Mouse (Mus musculus): Measurements from ENCODE around the gene Cby1.
A peak's percentile ranks its signal among the peaks of the same experiment; 100 is the strongest.
"Not testable (repeated sequence)": the region's sequence is repeated elsewhere in the genome, so short reads cannot be mapped to it uniquely, and the experiment has no call there.

Gene Cby1

GRCm38 (mm10) chr15:79658531-79659375 lies at the start of gene Cby1, which contains the start of gene Fam227a:
TSS of gene Cby1 (plus strand) at chr15:79659199.
TSS of gene Fam227a (minus strand) at chr15:79658956.
- DNase-seq (ENCODE audit: low read depth): peak; percentile 95

DNA sequence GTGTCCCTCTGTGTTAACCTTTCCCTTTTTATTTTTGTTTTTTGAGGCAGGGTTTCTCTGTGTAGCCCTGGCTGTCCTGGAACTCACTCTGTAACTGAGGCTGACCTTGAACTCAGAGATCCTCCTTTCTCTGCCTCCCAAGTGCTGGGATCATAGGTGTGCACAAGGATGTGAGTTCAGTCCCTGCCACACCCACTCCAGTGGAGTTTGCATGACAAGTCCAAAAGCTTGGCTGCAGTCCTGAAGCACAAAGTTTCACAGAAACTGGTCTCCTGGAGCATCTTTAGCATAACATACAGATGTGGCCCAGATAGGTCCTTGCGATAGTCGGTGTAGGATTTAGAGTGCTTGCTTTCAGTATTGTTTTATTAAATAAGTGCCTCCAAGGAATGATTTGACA lies 49.8 kb upstream of the Cby1 start:
- DNase-seq (ENCODE audit: low read depth): no peak

DNA sequence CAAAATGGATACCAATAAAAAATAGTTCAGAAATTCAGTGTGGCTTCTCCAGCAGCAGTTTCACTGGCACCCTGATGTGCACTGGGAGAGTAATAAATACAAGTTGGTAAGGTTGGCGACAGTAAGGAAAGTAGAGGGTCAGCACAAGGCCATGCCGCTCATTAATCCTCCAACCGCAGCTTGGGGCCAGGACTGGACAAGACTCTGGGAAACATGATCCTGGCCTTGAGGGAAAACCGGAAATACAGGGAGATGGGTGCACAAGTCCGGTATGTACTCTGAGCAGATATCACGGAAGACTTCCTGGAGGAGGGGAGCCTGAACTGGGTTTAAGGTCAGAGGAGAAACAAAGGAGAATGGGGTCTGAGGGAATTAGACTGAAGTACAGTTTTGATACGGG lies 43.5 kb upstream of the Cby1 start:
- DNase-seq (ENCODE audit: low read depth): no peak

- DNase-seq (ENCODE audit: low read depth): peak; percentile 16
Observed at GRCm38 (mm10) chr15:79616729-79617128, 42.3 kb upstream of the Cby1 start.

DNA sequence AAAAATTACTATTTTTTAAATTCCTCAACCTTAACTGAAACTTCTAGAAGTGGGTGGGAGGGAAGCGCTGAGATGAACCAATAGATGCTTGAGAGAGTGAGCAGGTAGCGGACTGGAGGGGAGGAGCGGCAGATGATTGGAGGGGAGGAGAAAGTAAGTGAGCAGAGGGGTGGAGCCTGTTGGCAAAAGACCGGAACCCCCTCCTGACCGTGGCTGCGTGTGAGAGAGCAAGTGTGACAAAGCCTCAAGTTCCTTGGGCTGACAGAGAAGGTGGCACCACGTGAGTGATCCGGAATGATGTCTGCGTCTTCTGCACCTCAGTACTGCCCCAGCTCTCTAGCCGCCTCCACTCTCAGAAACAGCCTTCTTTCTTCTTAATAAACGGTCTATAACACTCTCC lies 41.9 kb upstream of the Cby1 start:
- no peak for DNase-seq (ENCODE audit: low read depth)

- DNase-seq (ENCODE audit: low read depth): no peak
Observed at GRCm38 (mm10) chr15:79618456-79618855, 40.5 kb upstream of the Cby1 start.

- DNase-seq (ENCODE audit: low read depth): no peak
Observed at GRCm38 (mm10) chr15:79619770-79620414, 39.1 kb upstream of the Cby1 start.

DNA sequence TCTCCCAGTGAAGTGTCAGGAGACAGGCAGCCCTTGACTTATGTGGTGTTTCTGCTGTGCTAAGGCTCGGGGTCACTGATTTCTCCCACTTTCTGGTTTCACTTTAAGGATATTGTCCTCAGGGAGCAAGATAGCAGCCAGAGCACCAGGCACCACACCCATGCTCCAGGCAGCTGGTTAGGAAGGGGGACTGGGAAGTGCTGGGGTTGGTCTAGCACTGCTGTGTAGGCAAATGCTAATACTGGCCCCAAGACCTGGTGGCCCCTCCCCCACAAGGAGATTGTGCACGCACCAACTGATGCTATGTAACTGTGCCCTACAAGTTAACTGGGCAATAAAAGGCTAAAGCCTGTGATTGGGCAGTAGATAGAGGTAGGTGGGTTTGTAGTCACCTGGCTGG lies 28.5 kb upstream of the Cby1 start:
- no peak for DNase-seq (ENCODE audit: low read depth)

- DNase-seq (ENCODE audit: low read depth): no peak
Observed at GRCm38 (mm10) chr15:79641135-79641817, 17.7 kb upstream of the Cby1 start.

GRCm38 (mm10) chr15:79645483-79645882 lies 13.5 kb upstream of the Cby1 start:
- DNase-seq (ENCODE audit: low read depth): no peak

GRCm38 (mm10) chr15:79648130-79648529 lies 10.9 kb upstream of the Cby1 start:
- no peak for DNase-seq (ENCODE audit: low read depth)

GRCm38 (mm10) chr15:79650569-79650968 lies 8.4 kb upstream of the Cby1 start:
- DNase-seq (ENCODE audit: low read depth): peak; percentile 77

DNA sequence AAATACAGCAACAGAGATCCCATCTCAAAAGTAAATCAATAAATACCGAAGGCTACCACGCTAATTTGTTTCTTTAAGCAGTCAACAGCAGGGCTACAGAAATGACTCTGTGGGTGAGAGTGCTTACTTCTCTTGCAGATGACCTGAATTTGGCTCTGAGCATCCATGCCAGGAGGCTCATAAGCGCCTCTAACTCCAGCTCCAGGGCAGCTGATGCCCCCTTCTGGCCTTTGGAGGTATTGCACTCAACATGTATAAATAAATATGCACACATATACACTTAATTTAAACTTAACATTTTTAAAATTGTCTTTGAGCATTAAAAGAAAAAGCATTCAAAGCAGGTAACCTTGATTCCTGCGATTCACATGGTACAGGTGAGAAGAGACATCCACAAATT lies 7.5 kb upstream of the Cby1 start:
- DNase-seq (ENCODE audit: low read depth): peak; percentile 70

- DNase-seq (ENCODE audit: low read depth): no peak
Observed at GRCm38 (mm10) chr15:79656451-79656850, 2.5 kb upstream of the Cby1 start.

DNA sequence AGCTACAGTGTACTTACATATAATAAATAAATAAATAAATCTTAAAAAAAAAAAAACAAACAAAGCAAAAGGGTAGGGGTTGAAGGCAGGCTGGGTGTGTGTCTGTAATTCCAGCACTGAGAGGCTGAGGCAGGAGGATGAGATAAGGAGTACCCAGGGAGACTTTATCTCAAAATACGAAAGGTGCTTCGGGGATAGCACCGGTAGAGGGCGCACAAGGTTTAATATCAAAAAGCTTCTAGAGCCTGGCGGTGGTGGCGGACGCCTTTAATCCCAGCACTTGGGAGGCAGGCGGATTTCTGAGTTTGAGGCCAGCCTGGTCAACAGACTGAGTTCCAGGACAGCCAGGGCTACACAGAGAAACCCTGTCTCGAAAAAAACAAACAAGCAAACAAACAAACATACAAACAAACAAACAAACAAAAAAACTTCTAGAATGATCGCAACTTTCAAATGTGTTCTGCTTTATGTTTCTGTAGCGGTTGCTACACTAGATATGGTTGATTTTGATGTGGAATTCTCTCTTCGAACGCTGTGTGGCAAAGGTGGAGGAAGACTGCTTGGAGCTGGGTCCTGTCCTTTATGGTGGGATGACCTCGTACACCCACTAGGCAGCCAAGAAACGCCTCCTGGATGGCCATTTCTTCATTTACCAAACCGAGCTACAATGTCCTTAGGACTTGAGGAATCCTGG lies 1.0 kb upstream of the Cby1 start:
- DNase-seq (ENCODE audit: low read depth): peak; percentile 95

DNA sequence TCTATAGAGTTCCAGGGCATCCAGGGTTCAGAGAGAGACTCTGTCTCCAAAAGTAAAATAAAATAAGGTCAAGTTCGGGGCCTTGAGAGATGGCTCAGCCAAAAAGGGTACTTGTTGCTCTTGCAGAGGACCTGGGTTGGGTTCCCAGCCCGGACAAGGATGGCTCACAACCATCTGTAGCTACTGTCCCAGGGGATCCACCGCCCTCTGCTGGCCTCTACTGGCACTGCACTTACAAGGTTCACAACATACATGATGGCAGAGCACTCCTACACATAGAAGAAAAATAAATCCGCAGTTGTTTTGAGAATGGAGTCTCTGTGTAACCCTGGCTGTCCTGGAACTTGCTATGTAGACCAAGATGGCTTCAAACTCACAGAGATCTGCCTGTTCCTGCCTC lies 2.9 kb downstream of the Cby1 start:
- peak; percentile 78 for DNase-seq (ENCODE audit: low read depth)

DNA sequence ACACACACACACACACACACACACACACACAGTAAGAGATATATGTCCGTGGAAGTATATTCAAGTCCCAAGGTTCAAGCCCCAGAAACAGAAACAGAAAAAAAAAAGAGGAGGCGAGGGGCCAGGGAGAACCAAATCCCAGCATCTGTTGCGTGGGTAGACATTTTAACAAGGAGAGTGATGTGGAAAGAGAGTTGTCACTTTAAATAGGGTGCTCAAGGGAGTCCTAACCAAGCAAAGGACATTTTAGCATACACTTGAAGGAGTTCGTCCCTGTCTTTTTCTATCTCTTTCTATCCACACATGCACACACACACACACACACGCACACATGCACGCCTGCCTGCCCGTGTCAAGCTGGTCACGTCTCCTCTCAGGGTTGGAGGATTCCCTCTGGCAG lies 5.7 kb downstream of the Cby1 start:
- no peak for DNase-seq (ENCODE audit: low read depth)

DNA sequence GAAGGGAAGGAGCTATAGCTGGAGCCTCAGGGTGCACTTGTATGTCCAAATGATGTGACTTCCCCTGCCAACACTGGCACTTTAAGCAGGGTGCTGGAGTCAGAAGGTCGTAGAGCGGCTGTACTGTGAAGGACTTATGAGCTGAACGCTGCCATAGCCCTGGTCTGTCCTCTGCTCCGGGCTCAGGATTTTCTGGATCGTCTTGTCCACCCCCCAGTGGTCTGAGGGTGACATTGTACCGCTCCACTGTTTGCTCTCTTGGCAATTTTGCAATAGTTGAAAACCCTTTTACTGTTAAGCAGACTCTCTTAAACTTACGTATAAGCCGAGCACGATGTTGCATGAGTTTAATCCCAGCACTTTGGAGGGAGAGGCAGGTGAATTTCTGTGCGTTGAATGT lies 10.2 kb downstream of the Cby1 start:
- DNase-seq (ENCODE audit: low read depth): no peak

DNA sequence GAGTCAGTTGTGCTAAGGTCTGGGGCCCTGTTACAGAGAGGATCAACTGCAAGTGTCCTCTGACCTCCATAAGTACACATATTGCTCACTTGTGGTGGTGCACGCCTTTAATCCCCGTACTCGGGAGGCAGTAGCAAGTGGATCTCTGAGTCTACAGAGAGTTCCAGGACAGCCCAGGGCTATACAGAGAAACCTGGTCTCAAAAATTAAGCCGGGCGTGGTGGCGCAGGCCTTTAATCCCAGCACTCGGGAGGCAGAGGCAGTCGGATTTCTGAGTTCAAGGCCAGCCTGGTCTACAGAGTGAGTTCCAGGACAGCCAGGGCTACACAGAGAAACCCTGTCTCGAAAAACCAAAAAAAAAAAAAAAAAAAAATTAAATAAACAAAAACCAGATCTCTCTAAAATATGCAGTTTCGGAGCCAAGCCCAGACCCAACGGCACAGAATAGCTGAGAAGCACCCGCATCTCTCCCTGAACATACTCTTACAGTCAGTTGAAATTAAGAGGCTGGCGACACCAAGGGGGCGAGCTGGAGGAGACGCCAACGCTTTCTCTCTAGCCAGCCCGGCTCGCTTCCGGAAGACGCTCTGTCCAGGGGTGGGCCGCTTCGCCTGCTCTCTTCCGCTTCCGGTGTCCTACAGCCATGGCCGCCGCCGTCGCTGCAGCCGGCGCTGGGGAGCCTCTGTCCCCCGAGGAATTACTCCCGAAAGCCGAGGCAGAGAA lies 11.4 kb downstream of the Cby1 start, which contains the start of gene Tomm22:
Gene Tomm22 (plus strand): TSS at position 613 of the 723 bp plus-strand sequence.
- DNase-seq (ENCODE audit: low read depth): peak; percentile 92

- no peak for DNase-seq (ENCODE audit: low read depth)
Observed at GRCm38 (mm10) chr15:79670972-79671299, 11.9 kb downstream of the Cby1 start.

GRCm38 (mm10) chr15:79671828-79672348 lies 12.9 kb downstream of the Cby1 start:
- DNase-seq (ENCODE audit: low read depth): not testable (repeated sequence)

All from induced T-regulatory cell, adult 2 months (primary cell).